Mouse (Mus musculus) heart, postnatal 0 days (tissue): ENCODE measurements around the gene Ralgps1.

ENCODE experiments used
- CTCF ChIP-seq: IDR thresholded peaks from 2 replicates; pipeline ENCODE4 v1.5.1; 2016; ENCODE audit warnings: antibody characterized with exemption, control low read depth, low read depth
- EP300 ChIP-seq: IDR thresholded peaks from 2 replicates; pipeline ENCODE4 v1.6.1; 2016; ENCODE audit warnings: antibody characterized with exemption, low read depth

DNA sequence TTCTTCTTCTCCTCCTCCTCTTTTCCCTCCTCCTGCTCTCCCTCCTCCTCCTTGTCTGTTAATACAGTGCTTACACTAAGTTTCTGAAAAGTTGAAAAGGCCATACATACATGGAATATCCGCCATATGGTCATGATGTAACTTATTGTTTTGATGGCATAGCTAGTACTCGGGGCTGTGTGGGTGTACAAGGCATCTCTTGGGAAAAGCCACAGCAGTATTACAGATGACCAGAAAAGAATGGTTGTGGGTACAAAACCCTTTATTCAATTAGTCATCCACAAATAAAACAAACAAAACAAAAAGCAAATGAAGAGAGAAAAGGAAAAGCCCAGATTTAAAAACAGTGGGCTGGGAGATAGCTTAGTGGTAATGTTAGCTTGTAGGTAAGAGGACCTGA lies 90.8 kb downstream of the Ralgps1 start:
- no peak for TF ChIP-seq CTCF
- no peak for TF ChIP-seq EP300
